Mouse (Mus musculus) limb, embryonic 11.5 days (tissue): ENCODE results near the gene Myo18a. TPM values are rescaled to one million over a fixed set of nuclear protein-coding genes. Genes with fewer than 3 reads are reported as not detected.

ENCODE experiments used
- ATAC-seq: fragments of 200-750 bp; cut with Nextera tagmentation; 2 replicates; pipeline ENCODE4 v1.8.0; 2017; ENCODE audit warnings: low read depth; ENCODE audit not compliant: insufficient number of reproducible peaks, low FRiP score, low TSS enrichment
- DNase-seq: peaks from one replicate; pipeline ENCODE4 v3.0.0-alpha.2; 2015; ENCODE audit warnings: low spot score
- H3K27ac ChIP-seq: fragments of 300-500 bp; sonication (generic); replicated peaks from 2 replicates; pipeline ENCODE4 v1.5.1; 2014; ENCODE audit warnings: low read depth, mild to moderate bottlenecking, low read length
- H3K27me3 ChIP-seq: fragments of 300-500 bp; sonication (generic); 2 replicates; pipeline ENCODE4 v1.6.1; 2014; ENCODE audit warnings: mild to moderate bottlenecking, low read length, mixed read lengths; ENCODE audit not compliant: control insufficient read depth, insufficient read depth
- H3K36me3 ChIP-seq: fragments of 300-500 bp; sonication (generic); 2 replicates; pipeline ENCODE4 v1.6.1; 2014; ENCODE audit warnings: mild to moderate bottlenecking, low read length, moderate library complexity, mixed read lengths; ENCODE audit not compliant: control insufficient read depth, insufficient read depth
- H3K4me1 ChIP-seq: fragments of 300-500 bp; sonication (generic); 2 replicates; pipeline ENCODE4 v1.6.1; 2014; ENCODE audit warnings: low read length, mixed read lengths; ENCODE audit not compliant: control insufficient read depth, insufficient read depth
- H3K4me2 ChIP-seq: fragments of 300-500 bp; sonication (generic); 2 replicates; pipeline ENCODE4 v1.6.1; 2014; ENCODE audit warnings: low read depth, mild to moderate bottlenecking, moderate library complexity; ENCODE audit not compliant: severe bottlenecking
- H3K4me3 ChIP-seq: fragments of 300-500 bp; sonication (generic); 2 replicates; pipeline ENCODE4 v1.5.1; 2014; ENCODE audit warnings: low read depth, low read length
- H3K9ac ChIP-seq: fragments of 300-500 bp; sonication (generic); 2 replicates; pipeline ENCODE4 v1.6.1; 2014; ENCODE audit warnings: mild to moderate bottlenecking, low read length
- H3K9me3 ChIP-seq: fragments of 300-500 bp; sonication (generic); 2 replicates; pipeline ENCODE4 v1.6.1; 2016; ENCODE audit warnings: low read length; ENCODE audit not compliant: control insufficient read depth
- WGBS: fragments of 180-500 bp; shearing (Covaris S2); extraction: QIAGEN DNeasy Blood & Tissue Kit; methylation state at CpG from one replicate; pipeline ENCODE4 v1.1.7; 2014; 5-methylcytosine and 5-hydroxymethylcytosine counted together
- polyA plus RNA-seq: library from polyadenylated mRNA; unstranded; fragments of >200 nt; fragmentation: Nextera tagmentation; extraction: Ambion mirVana; gene quantifications from 2 replicates; pipeline ENCODE4 v1.2.1, GENCODE M21; 2014

The Myo18a gene
- polyA plus RNA-seq, 1 experiment from 2014 or later: 17.1 TPM

DNA sequence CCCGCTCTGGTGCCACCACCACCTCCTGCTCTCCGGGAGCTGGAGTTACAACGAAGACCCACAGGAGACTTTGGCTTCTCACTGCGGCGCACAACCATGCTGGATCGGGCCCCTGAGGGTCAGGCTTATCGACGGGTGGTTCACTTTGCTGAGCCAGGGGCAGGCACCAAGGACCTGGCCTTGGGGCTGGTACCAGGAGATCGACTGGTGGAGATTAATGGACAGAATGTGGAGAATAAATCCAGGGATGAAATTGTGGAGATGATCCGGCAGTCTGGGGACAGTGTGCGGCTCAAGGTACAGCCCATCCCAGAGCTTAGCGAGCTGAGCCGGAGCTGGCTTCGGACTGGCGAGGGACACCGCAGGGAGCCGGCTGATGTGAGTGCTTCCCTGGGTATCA lies 14.9 kb downstream of the Myo18a start:
- no peak for ATAC-seq
- H3K27ac ChIP-seq: no peak overlapping the region

DNA sequence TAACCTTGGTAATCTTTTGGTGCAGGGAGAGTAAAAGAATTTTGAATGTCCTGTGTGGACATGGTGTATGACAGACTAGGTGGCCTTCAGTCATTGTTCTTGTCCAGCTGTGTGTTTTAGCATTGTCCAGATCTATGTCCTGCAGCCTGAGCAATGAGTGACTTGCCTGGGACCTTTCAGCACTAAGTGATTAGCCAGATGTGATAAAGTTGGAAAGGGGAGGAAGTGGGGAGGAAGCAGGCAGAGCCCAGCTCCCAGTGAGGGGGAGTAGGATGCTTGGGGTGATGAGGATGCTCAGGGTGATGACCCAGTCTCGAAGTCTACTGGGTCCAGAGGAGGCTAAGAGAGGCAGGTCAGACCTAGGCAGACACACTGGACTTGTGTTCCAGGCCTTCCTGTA lies 16.2 kb downstream of the Myo18a start:
- peaks cover 3% of the 10 kb centered on the region; the same call in 1 of the 2 replicates for H3K4me1 ChIP-seq
- H3K36me3 ChIP-seq: peaks cover 7% of the 10 kb centered on the region; the same call in 1 of the 2 replicates
- H3K4me2 ChIP-seq: no peak overlapping the region
- H3K9me3 ChIP-seq: no peaks in the 10 kb centered on the region
- ATAC-seq: no peak
- H3K27me3 ChIP-seq: no peaks in the 10 kb centered on the region
- H3K27ac ChIP-seq: no peak overlapping the region
- 85% methylated on average over 1 of the region's 1 CpGs for WGBS
- no peak overlapping the region for H3K4me3 ChIP-seq
- DNase-seq: no peak
- H3K9ac ChIP-seq: no peak overlapping the region

More for the DNA sequence above, 14.9 kb downstream of the Myo18a start:
- H3K36me3 ChIP-seq: peaks cover 7% of the 10 kb centered on the region; the same call in 1 of the 2 replicates
- DNase-seq: no peak
- H3K27me3 ChIP-seq: no peaks in the 10 kb centered on the region
- no peak overlapping the region for H3K4me3 ChIP-seq
- no peak overlapping the region for H3K9ac ChIP-seq
- H3K4me2 ChIP-seq: no peak overlapping the region
- H3K4me1 ChIP-seq: no peaks in the 10 kb centered on the region
- 90% methylated on average over 17 of the region's 17 CpGs for WGBS
- H3K9me3 ChIP-seq: no peaks in the 10 kb centered on the region

GRCm38 (mm10) chr11:77781088-77781487 lies 18.0 kb downstream of the Myo18a start:
- DNase-seq (no peak), ATAC-seq (no peak)
- Histone ChIP-seq H3K4me2 (no peak overlapping the region), H3K27me3 (no peaks in the 10 kb centered on the region), H3K36me3 (peaks cover 7% of the 10 kb centered on the region; the same call in 1 of the 2 replicates), H3K4me1 (peaks cover 19% of the 10 kb centered on the region), H3K27ac (no peak overlapping the region), H3K9ac (no peak overlapping the region), H3K4me3 (no peak overlapping the region), H3K9me3 (no peaks in the 10 kb centered on the region)
- 82% methylated on average over 7 of the region's 7 CpGs for WGBS

DNA sequence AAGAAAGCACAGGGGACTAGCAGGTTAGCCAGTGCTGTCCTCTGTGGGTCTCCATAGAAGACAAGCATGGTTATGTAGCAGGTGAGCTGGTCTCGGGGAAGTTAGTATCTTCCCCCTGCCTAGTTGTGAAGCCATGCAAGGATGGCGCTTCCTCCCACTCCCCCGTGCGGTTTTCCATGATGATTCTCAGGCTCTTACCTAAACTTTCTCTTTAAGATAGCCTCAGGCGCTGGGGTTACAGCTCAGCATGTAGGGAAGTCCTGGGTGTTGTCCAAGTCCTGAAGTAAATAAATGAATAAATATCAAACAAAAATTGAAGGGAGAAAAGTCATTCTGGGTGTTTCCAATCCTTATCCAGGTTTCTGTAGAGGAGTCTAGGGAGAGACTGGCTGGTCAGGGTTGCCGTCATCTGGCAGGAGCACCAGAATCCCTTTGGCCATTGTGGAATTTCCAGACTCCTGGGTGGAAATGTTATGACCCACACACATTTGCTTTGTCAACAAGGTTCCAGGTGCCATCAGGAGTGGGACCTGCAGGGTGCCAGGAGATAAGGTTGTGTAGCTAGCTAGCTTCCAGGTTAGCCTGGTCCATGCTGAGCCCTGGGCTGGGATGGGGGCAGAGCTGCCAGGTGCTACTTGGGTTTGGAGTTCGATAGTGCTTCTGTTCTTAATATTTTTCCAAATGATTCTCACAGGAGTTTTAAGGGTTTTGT lies 19.2 kb downstream of the Myo18a start:
- no peak overlapping the region for H3K4me2 ChIP-seq
- no peak for ATAC-seq
- DNase-seq: no peak
- H3K9ac ChIP-seq: no peak overlapping the region
- no peaks in the 10 kb centered on the region for H3K9me3 ChIP-seq
- H3K27ac ChIP-seq: no peak overlapping the region
- H3K4me1 ChIP-seq: peaks cover 22% of the 10 kb centered on the region
- no peaks in the 10 kb centered on the region for H3K27me3 ChIP-seq
- no peak overlapping the region for H3K4me3 ChIP-seq
- whole genome bisulfite sequencing: 86% methylated on average over 7 of the region's 7 CpGs
- H3K36me3 ChIP-seq: peaks cover 7% of the 10 kb centered on the region; the same call in 1 of the 2 replicates

DNA sequence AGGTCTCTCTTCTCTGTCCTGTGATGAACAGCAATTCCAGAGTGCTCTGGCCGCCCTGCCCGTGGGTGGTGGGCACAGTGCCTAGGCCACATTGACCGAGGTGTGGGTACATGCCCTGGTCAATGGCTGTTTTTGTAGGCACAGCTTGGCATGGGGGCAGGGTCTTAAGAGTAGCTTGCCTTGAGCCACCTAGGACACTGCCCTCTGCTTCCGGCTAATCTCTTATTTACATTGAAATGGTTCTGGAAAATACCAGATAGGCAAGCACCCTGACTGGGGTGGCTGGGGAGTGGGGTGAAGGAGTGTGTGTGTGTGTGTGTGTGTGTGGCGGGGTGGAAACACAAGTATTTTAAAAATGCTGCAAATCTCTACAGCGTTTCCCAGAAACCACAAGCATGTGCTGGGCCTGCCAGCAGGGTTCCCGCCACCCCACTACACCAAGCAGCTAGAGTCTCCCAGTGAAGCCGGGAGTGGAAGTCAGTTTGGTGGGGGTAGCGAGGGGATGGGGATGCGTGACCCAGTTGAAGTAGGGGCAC lies 20.2 kb downstream of the Myo18a start:
- ATAC-seq (no peak), DNase-seq (no peak)
- Histone ChIP-seq H3K9ac (no peak overlapping the region), H3K4me1 (peaks cover 22% of the 10 kb centered on the region), H3K4me3 (no peak overlapping the region), H3K36me3 (no peaks in the 10 kb centered on the region), H3K9me3 (no peaks in the 10 kb centered on the region), H3K27ac (no peak overlapping the region), H3K27me3 (no peaks in the 10 kb centered on the region), H3K4me2 (no peak overlapping the region)
- 70% methylated on average over 10 of the region's 10 CpGs for WGBS

DNA sequence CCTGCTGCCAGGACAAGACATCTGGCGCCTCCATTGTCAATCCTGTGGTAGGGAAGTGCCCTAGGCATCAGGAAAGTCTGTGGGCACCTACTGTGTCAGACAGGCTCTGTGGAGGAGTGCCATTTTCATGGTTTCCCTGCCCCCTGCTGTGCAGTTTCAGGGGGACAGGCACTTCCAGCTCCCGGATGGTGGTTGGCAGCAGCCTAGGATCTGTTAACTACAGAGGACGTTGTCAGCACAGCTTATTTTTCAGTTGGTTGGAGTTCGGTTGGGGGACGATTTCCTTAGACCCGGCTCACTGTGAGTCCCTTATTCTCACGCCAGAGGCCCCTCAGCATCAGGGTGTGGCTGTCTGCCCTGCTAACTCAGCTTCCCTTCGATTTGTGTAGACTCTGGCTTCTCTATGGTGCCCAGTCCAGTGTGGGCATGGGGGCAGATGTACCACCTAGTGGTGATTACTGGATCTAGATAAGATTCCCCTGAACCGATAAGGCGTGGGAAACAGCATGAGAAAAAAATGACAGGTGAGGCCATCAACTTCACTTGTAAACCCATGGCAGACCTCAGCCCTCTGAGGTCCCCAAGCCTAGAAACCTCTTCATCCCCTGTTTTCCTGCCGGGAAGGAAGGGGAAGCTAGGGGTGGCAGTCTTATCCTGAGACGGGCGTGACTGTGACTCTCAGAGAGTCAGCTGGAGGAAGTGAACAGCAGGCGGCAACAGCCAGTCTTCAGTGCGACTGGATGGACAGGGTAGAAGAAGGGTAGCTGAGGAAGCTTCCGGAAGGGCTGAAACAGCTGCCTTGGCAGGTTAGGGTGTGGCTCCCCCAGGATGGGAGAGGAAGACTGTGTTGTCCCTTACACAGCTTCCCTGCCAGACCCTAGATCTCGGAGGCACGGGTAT lies 21.0 kb downstream of the Myo18a start:
- peaks cover 22% of the 10 kb centered on the region for H3K4me1 ChIP-seq

GRCm38 (mm10) chr11:77784894-77785293 lies 21.8 kb downstream of the Myo18a start:
- Histone ChIP-seq H3K9me3 (no peaks in the 10 kb centered on the region), H3K27ac (peak overlapping the region; percentile 55; the same call in 1 of the 2 replicates), H3K4me3 (no peak overlapping the region), H3K9ac (no peak overlapping the region), H3K4me1 (peaks cover 22% of the 10 kb centered on the region), H3K4me2 (no peak overlapping the region), H3K36me3 (no peaks in the 10 kb centered on the region), H3K27me3 (no peaks in the 10 kb centered on the region)
- ATAC-seq (no peak), DNase-seq (no peak)
- WGBS: 75% methylated on average over 9 of the region's 9 CpGs

More for the DNA sequence above, 21.0 kb downstream of the Myo18a start:
- no peaks in the 10 kb centered on the region for H3K27me3 ChIP-seq
- no peak overlapping the region for H3K9ac ChIP-seq
- ATAC-seq (no peak), DNase-seq (no peak)
- no peak overlapping the region for H3K4me3 ChIP-seq
- no peak overlapping the region for H3K27ac ChIP-seq
- 59% methylated on average over 18 of the region's 18 CpGs for WGBS
- H3K4me2 ChIP-seq: no peak overlapping the region
- no peaks in the 10 kb centered on the region for H3K36me3 ChIP-seq
- no peaks in the 10 kb centered on the region for H3K9me3 ChIP-seq

- DNase-seq: no peak
These were observed 22.3 kb downstream of the Myo18a start for GRCm38 (mm10) chr11:77785396-77785767.

More at GRCm38 (mm10) chr11:77785396-77785767, 22.3 kb downstream of the Myo18a start:
- H3K4me1 ChIP-seq: peaks cover 24% of the 10 kb centered on the region
- no peaks in the 10 kb centered on the region for H3K9me3 ChIP-seq
- peak overlapping the region; percentile 17; the same call in 1 of the 2 replicates for H3K9ac ChIP-seq
- 16% methylated on average over 5 of the region's 5 CpGs for WGBS
- H3K27ac ChIP-seq: peak overlapping the region; percentile 55; the same call in 1 of the 2 replicates
- no peaks in the 10 kb centered on the region for H3K36me3 ChIP-seq
- H3K4me2 ChIP-seq: no peak overlapping the region
- ATAC-seq: no peak
- H3K27me3 ChIP-seq: no peaks in the 10 kb centered on the region
- H3K4me3 ChIP-seq: no peak overlapping the region
